Mouse (Mus musculus) left cerebral cortex, postnatal 25 days (tissue): ENCODE results near the gene Rcc2. TPM values are rescaled to one million over a fixed set of nuclear protein-coding genes. Genes with fewer than 3 reads are reported as not detected.
A peak's percentile ranks its signal among the peaks of the same experiment; 100 is the strongest.

Experiments used
- DNase-seq, 2 experiments: peaks; one replicate each; pipeline ENCODE4 v3.0.0; 2022; ENCODE audit warnings: low spot score in 2 of 2, mixed read lengths in 1 of 2
- intact Hi-C: fragments of 180-260 bp; cut with DNase I; formaldehyde crosslinking; loops from one replicate; pipeline ENCODE4 v1.15.1; 2025
- total RNA-seq, 2 experiments: library from RNA; stranded (reverse); gene quantifications; 2 replicates each; pipeline ENCODE4 v1.2.3; 2021

The Rcc2 gene
- total RNA-seq = 10 to 100 TPM; 80.4 to 84.3 TPM

- intact Hi-C loops = loop anchor here (5.0 to 10.0 kb wide), 2 partner anchors 262 to 374 kb away; partner anchors contain the start of genes Necap2 and Sdhb
- no peak for DNase-seq
Observed at GRCm38 (mm10) chr4:140700269-140701018, at the start of gene Rcc2. Rcc2 (plus strand) TSS chr4:140700541.

GRCm38 (mm10) chr4:140653835-140654583, 46.3 kb upstream of the Rcc2 start:
- no peak for DNase-seq
- intact Hi-C loops = no loop called here

DNA sequence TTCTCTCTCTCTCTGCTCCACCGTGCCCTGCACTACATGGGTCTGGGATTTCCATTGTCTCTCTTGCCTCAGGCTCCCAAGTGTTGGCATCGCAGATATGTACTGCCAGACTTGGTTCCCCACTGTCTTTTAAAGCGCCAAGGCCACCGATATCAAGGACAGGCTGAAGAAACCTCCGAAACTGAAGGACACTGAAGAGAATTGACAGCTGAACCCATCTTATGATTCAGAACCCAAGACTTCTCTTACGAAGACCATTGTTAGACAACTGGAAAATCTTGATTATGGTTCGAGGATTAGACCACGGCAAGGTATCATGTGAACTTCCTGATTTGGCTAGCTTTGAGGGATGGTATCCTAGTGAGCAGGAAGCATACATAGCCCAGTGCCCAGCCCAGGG, 45.5 kb upstream of the Rcc2 start:
- no peak for DNase-seq
- intact Hi-C loops = no loop called here

DNA sequence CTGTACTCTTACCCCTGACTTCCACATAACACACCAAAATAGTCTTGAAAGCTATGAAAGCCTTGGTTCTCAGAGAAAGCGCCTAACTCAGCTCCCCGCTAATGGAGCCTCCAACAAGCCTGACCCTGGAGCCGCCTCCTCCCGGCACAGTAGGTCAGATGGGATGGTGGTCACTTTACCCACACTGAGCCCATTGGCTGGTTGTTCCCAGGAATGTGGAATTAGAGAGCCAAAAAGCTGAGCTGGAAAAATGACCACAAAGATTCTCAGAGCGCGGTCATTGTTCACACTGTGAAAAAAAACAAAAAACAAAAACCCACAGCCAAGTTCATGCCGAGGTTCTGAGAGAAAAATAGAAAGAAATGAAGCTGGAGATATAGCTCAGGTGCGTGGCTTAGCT, 43.8 kb upstream of the Rcc2 start:
- DNase-seq = no peak
- intact Hi-C loops = no loop called here

- DNase-seq = peak; percentile 70 to 88
- intact Hi-C loops = loop anchor here (1.0 kb wide), 1 partner anchor 33 kb away; no protein-coding TSS in a partner anchor
Observed at GRCm38 (mm10) chr4:140657681-140658575, 42.4 kb upstream of the Rcc2 start.

DNA sequence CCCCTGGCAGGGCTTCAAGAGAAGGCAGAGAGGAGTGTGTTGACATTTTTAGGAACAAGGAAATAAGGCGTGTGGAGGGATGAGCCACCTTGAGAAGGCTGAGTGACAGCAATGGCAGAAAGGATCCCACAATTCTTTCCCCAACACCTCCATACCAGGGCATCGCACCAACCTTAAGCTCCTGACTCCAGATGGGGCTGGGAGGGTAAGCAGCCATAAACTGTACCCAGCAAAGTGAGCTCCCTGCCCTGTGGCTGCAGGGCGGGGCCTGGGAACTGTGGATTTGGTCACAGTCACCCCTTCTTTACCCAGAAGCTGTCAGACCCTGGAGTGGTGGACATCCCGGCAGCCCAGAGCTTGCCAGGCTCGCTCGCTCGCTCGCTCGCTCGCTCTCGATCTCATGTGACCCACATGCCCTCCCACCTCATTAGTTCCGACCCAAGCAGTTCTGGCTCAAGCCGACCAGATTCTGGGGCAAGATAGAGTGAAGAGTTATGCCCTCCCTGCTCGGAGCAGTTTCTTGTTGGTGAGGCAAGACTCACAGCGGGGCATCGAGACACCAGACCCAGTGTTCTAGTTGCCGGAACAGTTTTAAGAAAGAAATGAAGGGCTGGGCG, 38.8 kb upstream of the Rcc2 start:
- intact Hi-C loops = no loop called here
- no peak for DNase-seq

DNA sequence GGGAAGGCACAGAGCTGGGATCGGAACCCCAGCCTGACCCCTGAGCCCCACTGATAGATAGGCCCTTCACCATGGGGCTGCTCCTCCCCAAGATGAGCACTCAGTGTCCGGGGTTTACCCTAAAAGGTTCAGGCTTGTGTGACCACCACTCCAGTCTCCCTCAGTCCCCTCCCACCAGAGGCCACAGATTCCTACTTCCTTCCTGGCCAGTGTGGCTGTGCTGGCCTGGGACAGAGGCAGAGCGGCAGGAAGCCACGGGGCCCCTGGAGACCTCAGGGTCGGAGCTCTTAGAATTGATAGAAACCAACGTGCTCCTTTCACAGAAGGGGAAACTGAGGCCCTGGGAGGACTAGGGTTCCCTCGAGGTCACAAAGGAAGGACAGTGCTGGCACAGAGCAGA, 37.9 kb upstream of the Rcc2 start:
- intact Hi-C loops = no loop called here
- no peak for DNase-seq

GRCm38 (mm10) chr4:140662882-140663585, 37.3 kb upstream of the Rcc2 start:
- DNase-seq = no peak
- intact Hi-C loops = no loop called here

- intact Hi-C loops = no loop called here
- no peak for DNase-seq
Observed at GRCm38 (mm10) chr4:140665053-140665452, 35.3 kb upstream of the Rcc2 start.

DNA sequence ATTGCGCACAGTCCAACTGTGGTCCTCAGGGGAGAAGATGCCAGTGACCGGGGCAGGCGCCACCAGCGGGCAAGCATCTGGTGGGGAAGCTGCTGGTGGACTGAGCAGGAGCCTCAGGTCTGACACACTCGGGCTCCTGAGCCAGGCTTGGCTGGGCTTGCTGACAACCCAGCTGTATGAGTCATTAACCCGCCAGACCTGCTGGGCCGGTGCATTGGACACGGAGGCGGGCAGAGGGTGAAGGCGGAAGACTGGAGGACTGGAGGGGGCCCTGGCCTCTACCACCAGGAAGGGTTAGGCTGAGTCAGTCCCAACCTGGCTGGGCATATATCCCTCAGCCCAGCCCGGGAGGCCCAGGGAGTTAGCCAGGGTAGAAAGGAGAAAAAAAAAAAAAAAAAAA, 34.6 kb upstream of the Rcc2 start, which contains the start of gene Arhgef10l:
Gene Arhgef10l, minus strand, starts transcription at position 253 of the 400 bp plus-strand sequence.
- DNase-seq = peak in 1 of 2 experiments; percentile 28
- intact Hi-C loops = no loop called here

GRCm38 (mm10) chr4:140667802-140668201, 32.5 kb upstream of the Rcc2 start:
- intact Hi-C loops = no loop called here
- DNase-seq = no peak

DNA sequence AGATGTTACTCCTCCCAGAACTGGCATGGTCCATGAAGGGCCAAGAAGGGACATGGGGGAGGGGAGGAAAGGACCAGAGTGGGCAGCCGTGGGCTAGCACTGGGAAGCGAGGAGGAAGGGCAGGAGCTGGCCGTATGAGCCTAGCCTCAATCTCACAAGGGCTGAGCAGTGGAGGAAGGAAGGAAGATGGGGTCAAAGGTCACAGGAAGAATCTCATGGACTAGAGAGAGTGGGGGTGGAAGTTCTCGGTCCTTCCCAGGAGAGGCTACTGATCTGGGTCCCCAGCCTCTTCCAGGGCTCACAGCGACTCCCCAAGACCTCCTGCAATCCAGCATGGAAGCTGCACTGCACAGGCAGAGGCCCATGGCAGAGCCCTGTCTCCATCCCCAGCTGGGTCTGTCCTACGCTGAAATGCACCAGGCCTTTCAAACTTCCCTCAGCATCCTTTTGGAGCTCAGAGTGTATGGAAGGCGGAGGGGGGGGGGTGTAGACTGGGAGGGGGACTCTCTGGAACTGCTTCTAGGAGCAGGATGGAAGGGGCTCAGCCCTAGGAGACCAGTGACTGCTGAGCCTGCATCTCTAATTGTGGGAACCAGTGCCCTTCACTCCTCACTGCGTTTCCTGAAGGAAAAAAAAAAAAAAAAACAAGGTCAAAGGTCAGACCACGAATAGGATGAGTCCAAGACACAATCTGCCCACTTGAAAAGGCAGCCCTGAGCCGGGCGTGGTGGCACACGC, 26.6 kb upstream of the Rcc2 start:
- intact Hi-C loops = loop anchor here (1.0 to 10.0 kb wide), 4 partner anchors 81 to 799 kb away; no protein-coding TSS in a partner anchor

DNA sequence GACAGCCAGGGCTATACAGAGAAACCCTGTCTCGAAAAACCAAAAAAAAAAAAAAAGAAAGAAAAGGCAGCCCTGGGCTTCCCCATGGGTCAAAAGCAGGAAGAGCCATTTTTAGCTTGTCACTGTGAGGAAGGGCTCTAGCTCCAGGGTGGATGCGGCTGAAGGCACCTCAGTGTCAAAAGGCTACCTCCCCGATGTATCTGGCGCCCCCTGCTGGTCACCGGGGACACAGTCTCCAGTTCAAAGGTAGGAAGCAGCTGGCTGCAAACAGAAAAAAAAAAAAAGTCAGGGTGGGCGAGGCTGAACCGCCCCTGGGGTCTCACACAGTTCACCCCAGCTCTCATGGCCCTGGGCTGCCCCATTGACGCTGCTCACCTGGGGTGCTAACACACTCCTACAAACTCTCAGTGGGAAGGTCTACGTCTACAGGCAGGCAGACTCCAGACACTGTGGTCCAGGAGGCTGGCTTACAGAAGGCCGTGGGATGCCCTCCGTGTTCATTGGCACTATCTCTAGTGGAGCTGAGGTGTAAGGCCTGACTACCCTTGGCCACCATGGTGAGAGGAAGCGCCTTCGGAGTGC, 25.9 kb upstream of the Rcc2 start:
- DNase-seq = peak; percentile 23 to 69
- intact Hi-C loops = loop anchor here (1.0 to 10.0 kb wide), 4 partner anchors 82 to 800 kb away; no protein-coding TSS in a partner anchor

More for the DNA sequence above, 26.6 kb upstream of the Rcc2 start:
- DNase-seq = no peak

DNA sequence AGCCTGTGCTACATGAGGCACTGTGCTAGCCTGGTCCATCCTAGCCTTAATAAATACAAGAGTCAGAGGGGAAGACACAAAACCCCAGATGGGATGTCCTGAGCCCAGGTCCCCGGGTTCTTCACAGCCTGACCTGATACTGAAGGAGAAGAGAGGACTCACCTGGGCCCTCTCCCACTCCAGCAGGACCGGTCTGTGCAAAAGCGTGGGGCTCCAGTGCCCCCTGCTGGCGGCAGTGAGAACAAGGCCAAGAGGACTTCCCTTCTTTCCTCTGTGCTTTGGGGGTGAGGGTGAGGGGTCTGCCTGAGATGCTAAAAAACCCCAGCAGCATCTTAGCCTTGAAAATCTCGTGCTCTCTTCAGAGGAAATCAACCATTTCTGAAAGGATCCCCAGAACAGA, 21.3 kb upstream of the Rcc2 start:
- intact Hi-C loops = loop anchor here (1.0 to 10.0 kb wide), 5 partner anchors 35 to 804 kb away; no protein-coding TSS in a partner anchor
- DNase-seq = no peak

DNA sequence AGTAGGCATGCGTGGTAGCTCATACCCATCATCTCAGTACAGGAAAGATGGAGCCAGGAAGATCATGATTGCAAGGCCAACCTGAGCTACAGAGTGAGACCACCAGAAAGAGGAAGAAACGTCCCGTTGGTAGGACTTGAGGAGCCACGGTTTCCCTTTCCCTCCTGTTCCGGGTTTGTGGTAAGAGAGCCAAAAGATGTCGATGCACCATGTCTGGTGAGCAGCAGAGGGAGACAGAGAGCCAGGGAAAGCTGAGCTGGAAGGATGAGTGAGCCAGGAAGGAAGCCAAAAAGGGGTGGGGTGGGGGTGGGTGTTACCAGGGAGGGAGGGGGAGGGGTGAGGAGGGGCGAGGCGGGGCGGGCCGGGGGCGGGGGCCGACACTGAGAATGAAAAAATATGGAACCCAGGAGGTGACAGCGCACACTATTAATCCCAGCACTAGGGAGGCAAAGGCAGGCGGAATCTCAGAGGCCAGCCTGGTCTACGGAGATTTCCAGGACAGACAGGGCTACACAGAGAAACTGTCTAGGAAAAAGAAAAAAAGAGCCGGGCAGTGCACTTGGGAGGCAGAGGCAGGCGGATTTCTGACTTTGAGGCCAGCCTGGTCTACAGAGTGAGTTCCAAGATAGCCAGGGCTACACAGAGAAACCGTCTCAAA, 20.5 kb upstream of the Rcc2 start:
- DNase-seq = peak; percentile 79 to 88
- intact Hi-C loops = loop anchor here (1.0 to 10.0 kb wide), 6 partner anchors 34 to 805 kb away; no protein-coding TSS in a partner anchor

GRCm38 (mm10) chr4:140680731-140681397, 19.5 kb upstream of the Rcc2 start:
- intact Hi-C loops = loop anchor here (2.0 kb wide), 1 partner anchor 64 kb away; no protein-coding TSS in a partner anchor
- DNase-seq = no peak
